Mouse (Mus musculus): ENCODE results near the gene Hipk2. TPM values are rescaled to one million over a fixed set of nuclear protein-coding genes. Genes with fewer than 3 reads are reported as not detected.

Gene Hipk2
- total and polyA plus RNA-seq, 2 experiments from 2014 or later = 24.9 to 60.3 TPM

GRCm38 (mm10) chr6:38785747-38786146 lies 90.2 kb downstream of the Hipk2 start:
- Histone ChIP-seq H3K4me3 (ENCODE audit: low read length) (no peak overlapping the region), H3K27ac (peak overlapping the region; percentile 38; the same call in 1 of the 2 replicates), H3K27me3 (ENCODE audit: insufficient read depth, low read length) (no peaks in the 10 kb centered on the region), H3K4me2 (ENCODE audit: low read depth, low read length) (no peak overlapping the region), H3K36me3 (ENCODE audit: insufficient read depth, low read length) (no peaks in the 10 kb centered on the region), H3K9ac (replicated peaks; ENCODE audit: low read length) (no peak overlapping the region), H3K4me1 (ENCODE audit: insufficient read depth, low read length) (peaks cover 8% of the 10 kb centered on the region), H3K9me3 (ENCODE audit: low read length) (no peaks in the 10 kb centered on the region)
- DNase-seq (ENCODE audit: low spot score) = peak; percentile 61
- 9% methylated on average over 1 of the region's 1 CpGs for WGBS
- no peak for TF ChIP-seq CTCF (IDR thresholded peaks at IDR 0.05; ENCODE audit: low read depth)
- peak; percentile 63 for ATAC-seq

GRCm38 (mm10) chr6:38779411-38779810 lies 96.6 kb downstream of the Hipk2 start:
- no peak overlapping the region for H3K4me2 ChIP-seq (ENCODE audit: low read depth, low read length)
- H3K4me3 ChIP-seq (ENCODE audit: low read length) = no peak overlapping the region
- ATAC-seq = no peak
- 95% methylated on average over 7 of the region's 7 CpGs for WGBS
- no peak overlapping the region for H3K27ac ChIP-seq
- no peaks in the 10 kb centered on the region for H3K9me3 ChIP-seq (ENCODE audit: low read length)
- no peak for TF ChIP-seq CTCF (IDR thresholded peaks at IDR 0.05; ENCODE audit: low read depth)
- H3K36me3 ChIP-seq (ENCODE audit: insufficient read depth, low read length) = no peaks in the 10 kb centered on the region
- H3K9ac ChIP-seq (replicated peaks; ENCODE audit: low read length) = no peak overlapping the region
- no peaks in the 10 kb centered on the region for H3K27me3 ChIP-seq (ENCODE audit: insufficient read depth, low read length)
- H3K4me1 ChIP-seq (ENCODE audit: insufficient read depth, low read length) = 0 out of 2 replicates have a peak, but pooled peaks cover 5% of the 10 kb centered on the region
- no peak for DNase-seq (ENCODE audit: low spot score)

DNA sequence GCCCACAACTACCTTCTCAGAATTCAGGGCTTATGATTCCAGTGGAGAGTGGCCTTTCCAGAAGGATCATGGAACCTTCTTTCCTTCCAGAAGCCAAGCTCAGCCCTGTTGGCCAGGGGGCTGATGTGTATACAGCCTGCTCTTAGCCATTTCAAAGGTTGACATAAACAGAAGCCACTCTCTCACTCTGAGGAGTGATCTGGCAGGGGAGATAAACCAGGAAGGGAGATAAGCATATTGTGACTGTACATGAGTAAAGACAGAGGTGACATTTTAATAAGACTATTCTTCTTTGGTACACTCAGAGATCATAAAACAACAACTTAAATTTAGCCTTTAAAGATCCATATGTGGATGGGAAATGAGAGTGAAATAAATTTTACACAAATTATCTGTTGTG lies 97.1 kb downstream of the Hipk2 start:
- ATAC-seq = no peak
- Histone ChIP-seq H3K9ac (replicated peaks; ENCODE audit: low read length) (no peak overlapping the region), H3K4me1 (ENCODE audit: insufficient read depth, low read length) (0 out of 2 replicates have a peak, but pooled peaks cover 5% of the 10 kb centered on the region), H3K27ac (no peak overlapping the region), H3K9me3 (ENCODE audit: low read length) (no peaks in the 10 kb centered on the region), H3K4me2 (ENCODE audit: low read depth, low read length) (no peak overlapping the region), H3K36me3 (ENCODE audit: insufficient read depth, low read length) (no peaks in the 10 kb centered on the region), H3K27me3 (ENCODE audit: insufficient read depth, low read length) (no peaks in the 10 kb centered on the region), H3K4me3 (ENCODE audit: low read length) (no peak overlapping the region)
- no peak for DNase-seq (ENCODE audit: low spot score)
- no peak for TF ChIP-seq CTCF (IDR thresholded peaks at IDR 0.05; ENCODE audit: low read depth)

GRCm38 (mm10) chr6:38776000-38776584 lies 99.9 kb downstream of the Hipk2 start:
- no peaks in the 10 kb centered on the region for H3K27me3 ChIP-seq (ENCODE audit: insufficient read depth, low read length)
- no peak overlapping the region for H3K4me2 ChIP-seq (ENCODE audit: low read depth, low read length)
- H3K4me1 ChIP-seq (ENCODE audit: insufficient read depth, low read length) = 0 out of 2 replicates have a peak, but pooled peaks cover 5% of the 10 kb centered on the region
- WGBS = 70% methylated on average over 2 of the region's 2 CpGs
- H3K9ac ChIP-seq (replicated peaks; ENCODE audit: low read length) = no peak overlapping the region
- no peak overlapping the region for H3K27ac ChIP-seq
- DNase-seq (ENCODE audit: low spot score) (peak; percentile 26), ATAC-seq (peak; percentile 63)
- TF ChIP-seq CTCF (IDR thresholded peaks at IDR 0.05; ENCODE audit: low read depth) = no peak
- no peaks in the 10 kb centered on the region for H3K36me3 ChIP-seq (ENCODE audit: insufficient read depth, low read length)
- no peaks in the 10 kb centered on the region for H3K9me3 ChIP-seq (ENCODE audit: low read length)
- H3K4me3 ChIP-seq (ENCODE audit: low read length) = no peak overlapping the region

DNA sequence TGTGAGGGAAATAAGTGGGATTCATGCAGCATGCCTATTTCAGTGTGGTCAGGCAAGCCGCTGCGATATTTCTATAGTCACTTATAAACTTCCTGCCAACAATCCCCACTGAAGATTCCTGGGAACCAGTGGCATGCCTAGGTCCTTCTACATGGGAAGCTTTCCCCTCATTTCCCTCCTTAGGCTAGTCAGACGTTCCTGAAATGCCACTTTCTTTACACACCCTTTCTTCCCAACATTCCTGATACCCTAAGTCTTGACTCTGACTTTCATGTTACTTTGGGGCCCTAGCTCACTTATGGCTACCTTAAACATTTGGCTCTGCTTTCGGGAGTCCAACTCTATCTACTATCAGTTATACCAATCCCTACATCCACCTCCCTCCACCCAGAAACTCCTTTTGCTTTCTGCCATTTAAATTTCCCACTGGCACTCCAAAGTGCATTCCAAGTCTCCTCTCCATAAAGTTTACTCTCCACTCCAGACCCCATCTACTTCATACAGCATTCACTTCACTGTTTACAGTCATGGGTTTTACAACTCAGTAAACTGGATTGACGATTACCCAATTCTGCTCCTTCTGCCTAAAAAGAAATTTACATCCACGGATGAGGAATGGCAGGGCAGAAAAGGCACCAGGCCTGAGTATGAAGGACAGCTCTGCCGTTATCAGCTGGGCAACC lies 103.0 kb downstream of the Hipk2 start:
- Histone ChIP-seq H3K4me2 (ENCODE audit: low read depth, low read length) (no peak overlapping the region), H3K4me3 (ENCODE audit: low read length) (no peak overlapping the region), H3K27me3 (ENCODE audit: insufficient read depth, low read length) (no peaks in the 10 kb centered on the region), H3K27ac (no peak overlapping the region), H3K4me1 (ENCODE audit: insufficient read depth, low read length) (no peaks in the 10 kb centered on the region), H3K9ac (replicated peaks; ENCODE audit: low read length) (no peak overlapping the region), H3K36me3 (ENCODE audit: insufficient read depth, low read length) (no peaks in the 10 kb centered on the region), H3K9me3 (ENCODE audit: low read length) (no peaks in the 10 kb centered on the region)
- ATAC-seq = no peak
- no peak for DNase-seq (ENCODE audit: low spot score)
- WGBS = 91% methylated on average over 7 of the region's 7 CpGs
- no peak for TF ChIP-seq CTCF (IDR thresholded peaks at IDR 0.05; ENCODE audit: low read depth)

DNA sequence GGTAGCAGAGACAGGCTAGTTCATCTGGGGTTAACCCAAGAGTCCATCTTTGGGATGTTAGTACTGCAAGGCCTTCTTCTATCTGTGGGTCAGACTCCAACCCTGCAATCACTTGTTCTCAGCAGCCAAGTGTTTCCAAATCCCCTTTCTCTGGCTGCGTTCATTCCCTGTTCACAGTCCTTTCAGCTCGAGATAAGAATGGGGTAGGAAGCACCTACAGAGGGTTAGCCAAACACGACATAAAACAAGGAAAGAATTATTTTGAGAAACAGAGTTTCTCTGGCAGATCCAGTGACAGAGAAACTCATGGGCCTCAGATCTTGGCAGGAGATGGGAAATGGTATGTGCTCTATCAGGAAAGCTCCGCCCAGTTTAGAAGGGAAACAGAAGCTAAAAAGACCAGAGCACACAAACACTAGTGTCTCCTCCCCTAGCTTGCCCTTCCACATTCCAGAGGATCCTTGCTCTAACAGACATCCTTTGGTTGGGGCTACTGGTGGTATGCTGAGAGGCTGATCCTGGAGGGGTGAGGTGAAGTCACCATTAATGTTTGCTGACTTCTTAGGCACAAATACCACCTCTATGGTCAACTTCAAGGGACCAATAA lies 104.8 kb downstream of the Hipk2 start:
- DNase-seq (ENCODE audit: low spot score) (no peak), ATAC-seq (no peak)
- H3K27me3 ChIP-seq (ENCODE audit: insufficient read depth, low read length) = no peaks in the 10 kb centered on the region
- no peak overlapping the region for H3K4me2 ChIP-seq (ENCODE audit: low read depth, low read length)
- no peak overlapping the region for H3K27ac ChIP-seq
- no peaks in the 10 kb centered on the region for H3K9me3 ChIP-seq (ENCODE audit: low read length)
- TF ChIP-seq CTCF (IDR thresholded peaks at IDR 0.05; ENCODE audit: low read depth) = no peak
- H3K4me1 ChIP-seq (ENCODE audit: insufficient read depth, low read length) = no peaks in the 10 kb centered on the region
- no peaks in the 10 kb centered on the region for H3K36me3 ChIP-seq (ENCODE audit: insufficient read depth, low read length)
- 70% methylated on average over 4 of the region's 4 CpGs for WGBS
- H3K4me3 ChIP-seq (ENCODE audit: low read length) = no peak overlapping the region
- no peak overlapping the region for H3K9ac ChIP-seq (replicated peaks; ENCODE audit: low read length)

DNA sequence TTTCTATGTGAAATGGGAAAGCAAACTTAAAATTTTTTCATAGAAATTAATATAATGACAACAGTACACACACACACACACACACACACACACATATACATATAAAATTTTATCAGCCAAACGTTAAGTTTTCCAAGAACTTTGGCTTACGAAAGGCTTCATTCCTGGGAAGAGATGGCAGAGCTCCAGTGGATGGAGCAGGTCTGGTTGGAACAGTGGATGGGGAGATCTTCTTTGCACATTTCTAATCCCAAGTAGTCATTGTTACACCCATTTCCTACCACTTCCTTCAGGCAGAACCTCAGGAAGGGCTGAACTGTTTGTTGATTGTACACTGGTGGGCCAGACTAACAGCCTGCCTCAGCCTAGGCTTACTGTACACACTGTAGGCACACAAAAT lies 106.3 kb downstream of the Hipk2 start:
- no peak for ATAC-seq
- 81% methylated on average over 2 of the region's 2 CpGs for WGBS
- no peak for TF ChIP-seq CTCF (IDR thresholded peaks at IDR 0.05; ENCODE audit: low read depth)

More for the DNA sequence above, 106.3 kb downstream of the Hipk2 start:
- Histone ChIP-seq H3K27me3 (ENCODE audit: insufficient read depth, low read length) (no peaks in the 10 kb centered on the region), H3K27ac (no peak overlapping the region), H3K4me1 (ENCODE audit: insufficient read depth, low read length) (0 out of 2 replicates have a peak, but pooled peaks cover 4% of the 10 kb centered on the region), H3K36me3 (ENCODE audit: insufficient read depth, low read length) (no peaks in the 10 kb centered on the region), H3K9me3 (ENCODE audit: low read length) (no peaks in the 10 kb centered on the region), H3K4me3 (ENCODE audit: low read length) (no peak overlapping the region), H3K9ac (replicated peaks; ENCODE audit: low read length) (no peak overlapping the region), H3K4me2 (ENCODE audit: low read depth, low read length) (no peak overlapping the region)
- no peak for DNase-seq (ENCODE audit: low spot score)
